Mouse (Mus musculus): ENCODE measurements around the gene Gga2. TPM values are rescaled to one million over a fixed set of nuclear protein-coding genes. Genes with fewer than 3 reads are reported as not detected.

Gga2 gene
- polyA plus RNA-seq, 1 experiment from 2014 or later = 82.4 TPM

GRCm38 (mm10) chr7:121981307-121981871 is 39.6 kb downstream of the Gga2 start, which contains the start of gene Cog7:
Gene Cog7 (minus strand): TSS chr7:121981711.
- Histone ChIP-seq H3K9ac (peak within 1 kb of the TSS; percentile 69), H3K4me1 (peaks cover 5% of the 10 kb centered on the region; the same call in 1 of the 2 replicates), H3K27me3 (replicated peaks) (no peaks in the 10 kb centered on the region), H3K4me3 (peak within 1 kb of the TSS; percentile 76), H3K36me3 (peaks cover 11% of the 10 kb centered on the region), H3K27ac (no peak within 1 kb of the TSS), H3K9me3 (no peaks in the 10 kb centered on the region), H3K4me2 (replicated peaks) (peak within 1 kb of the TSS; percentile 66)
- under 1% methylated on average over 55 of the region's 55 CpGs for WGBS
- ATAC-seq (ENCODE audit: low FRiP score, low read depth) = peak; percentile 84

GRCm38 (mm10) chr7:121975031-121975430 is 46.0 kb downstream of the Gga2 start:
- no peaks in the 10 kb centered on the region for H3K27me3 ChIP-seq (replicated peaks)
- H3K9ac ChIP-seq = no peak overlapping the region
- no peak overlapping the region for H3K27ac ChIP-seq
- no peak overlapping the region for H3K4me2 ChIP-seq (replicated peaks)
- H3K9me3 ChIP-seq = no peaks in the 10 kb centered on the region
- H3K4me3 ChIP-seq = no peak overlapping the region
- peaks cover 28% of the 10 kb centered on the region for H3K36me3 ChIP-seq
- no peak for ATAC-seq (ENCODE audit: low FRiP score, low read depth)
- 51% methylated on average over 4 of the region's 4 CpGs for WGBS
- no peaks in the 10 kb centered on the region for H3K4me1 ChIP-seq

GRCm38 (mm10) chr7:121971698-121972097 is 49.3 kb downstream of the Gga2 start:
- 89% methylated on average over 3 of the region's 3 CpGs for WGBS
- Histone ChIP-seq H3K27me3 (replicated peaks) (no peaks in the 10 kb centered on the region), H3K9me3 (no peaks in the 10 kb centered on the region), H3K27ac (no peak overlapping the region), H3K4me3 (no peak overlapping the region), H3K36me3 (peaks cover 24% of the 10 kb centered on the region), H3K4me1 (no peaks in the 10 kb centered on the region), H3K9ac (no peak overlapping the region), H3K4me2 (replicated peaks) (no peak overlapping the region)
- ATAC-seq (ENCODE audit: low FRiP score, low read depth) = no peak

DNA sequence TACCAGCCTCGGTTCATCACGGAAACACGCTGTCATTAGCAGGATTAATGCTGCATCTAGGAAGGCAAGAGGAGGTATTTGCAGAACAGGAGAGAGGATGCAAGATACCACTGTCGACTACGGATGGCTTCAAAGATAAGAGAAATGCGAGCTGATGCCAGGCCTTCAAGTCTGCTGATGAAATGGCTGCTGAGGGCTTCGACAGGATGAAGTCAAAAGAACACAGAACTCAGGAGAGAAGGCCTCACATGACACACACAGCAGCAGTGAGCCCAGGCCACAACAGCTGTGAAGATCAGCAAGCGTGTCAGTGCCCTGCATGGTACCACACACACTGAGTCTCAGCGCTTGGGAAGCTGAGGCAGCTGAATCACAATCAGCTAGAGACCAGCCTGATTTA is 50.8 kb downstream of the Gga2 start:
- H3K4me3 ChIP-seq = no peak overlapping the region
- no peaks in the 10 kb centered on the region for H3K27me3 ChIP-seq (replicated peaks)
- H3K9ac ChIP-seq = no peak overlapping the region
- WGBS = 93% methylated on average over 9 of the region's 9 CpGs
- H3K27ac ChIP-seq = no peak overlapping the region
- ATAC-seq (ENCODE audit: low FRiP score, low read depth) = no peak
- H3K36me3 ChIP-seq = peaks cover 19% of the 10 kb centered on the region
- no peaks in the 10 kb centered on the region for H3K9me3 ChIP-seq
- no peaks in the 10 kb centered on the region for H3K4me1 ChIP-seq
- no peak overlapping the region for H3K4me2 ChIP-seq (replicated peaks)

GRCm38 (mm10) chr7:121968816-121969215 is 52.2 kb downstream of the Gga2 start:
- H3K36me3 ChIP-seq = peaks cover 19% of the 10 kb centered on the region
- H3K4me2 ChIP-seq (replicated peaks) = no peak overlapping the region
- no peak overlapping the region for H3K4me3 ChIP-seq
- 83% methylated on average over 9 of the region's 9 CpGs for WGBS
- no peaks in the 10 kb centered on the region for H3K9me3 ChIP-seq
- H3K27me3 ChIP-seq (replicated peaks) = no peaks in the 10 kb centered on the region
- ATAC-seq (ENCODE audit: low FRiP score, low read depth) = no peak
- no peaks in the 10 kb centered on the region for H3K4me1 ChIP-seq
- no peak overlapping the region for H3K9ac ChIP-seq
- H3K27ac ChIP-seq = no peak overlapping the region

DNA sequence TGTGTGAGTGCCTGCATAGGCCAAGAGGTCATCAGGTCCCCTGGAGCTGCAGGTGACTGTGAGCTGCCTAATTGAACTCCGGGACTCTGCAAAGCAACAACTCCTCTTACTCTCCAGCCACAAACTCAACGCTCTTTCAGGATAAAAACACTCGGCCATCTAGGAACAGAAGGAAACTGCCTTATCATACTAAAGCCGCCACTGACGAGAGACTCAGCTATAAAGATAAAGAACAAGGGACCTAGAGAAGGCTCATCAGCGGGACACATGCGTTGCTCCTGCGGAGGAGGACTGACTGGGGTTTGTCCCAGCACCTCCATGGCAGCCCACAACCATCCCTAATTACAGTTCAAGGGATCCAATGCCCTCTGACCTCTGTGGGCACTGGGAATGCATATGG is 52.8 kb downstream of the Gga2 start:
- no peak overlapping the region for H3K9ac ChIP-seq
- H3K4me3 ChIP-seq = no peak overlapping the region
- WGBS = 82% methylated on average over 8 of the region's 8 CpGs
- no peaks in the 10 kb centered on the region for H3K4me1 ChIP-seq
- H3K4me2 ChIP-seq (replicated peaks) = no peak overlapping the region
- no peak overlapping the region for H3K27ac ChIP-seq
- ATAC-seq (ENCODE audit: low FRiP score, low read depth) = no peak
- no peaks in the 10 kb centered on the region for H3K9me3 ChIP-seq
- H3K36me3 ChIP-seq = peaks cover 17% of the 10 kb centered on the region
- no peaks in the 10 kb centered on the region for H3K27me3 ChIP-seq (replicated peaks)

DNA sequence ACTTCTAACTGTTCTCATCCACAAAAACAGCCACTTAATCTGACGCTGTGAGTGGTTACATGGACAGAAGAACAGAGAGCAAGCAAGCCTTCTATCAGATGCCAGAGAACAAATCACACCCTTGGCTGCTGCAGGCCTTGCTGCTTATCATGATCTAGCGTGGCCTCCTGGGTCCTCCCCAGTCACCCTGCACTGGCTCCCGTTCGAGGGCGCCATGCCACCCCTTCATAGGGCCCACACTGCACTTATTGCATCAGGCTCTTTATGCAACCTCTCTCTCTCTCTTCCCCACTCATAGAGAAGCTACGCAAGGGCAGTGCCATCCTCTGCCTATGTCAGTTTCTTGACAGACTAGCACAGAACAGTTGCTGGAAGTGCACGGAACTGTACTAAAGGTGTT is 54.9 kb downstream of the Gga2 start:
- H3K36me3 ChIP-seq = peaks cover 25% of the 10 kb centered on the region

DNA sequence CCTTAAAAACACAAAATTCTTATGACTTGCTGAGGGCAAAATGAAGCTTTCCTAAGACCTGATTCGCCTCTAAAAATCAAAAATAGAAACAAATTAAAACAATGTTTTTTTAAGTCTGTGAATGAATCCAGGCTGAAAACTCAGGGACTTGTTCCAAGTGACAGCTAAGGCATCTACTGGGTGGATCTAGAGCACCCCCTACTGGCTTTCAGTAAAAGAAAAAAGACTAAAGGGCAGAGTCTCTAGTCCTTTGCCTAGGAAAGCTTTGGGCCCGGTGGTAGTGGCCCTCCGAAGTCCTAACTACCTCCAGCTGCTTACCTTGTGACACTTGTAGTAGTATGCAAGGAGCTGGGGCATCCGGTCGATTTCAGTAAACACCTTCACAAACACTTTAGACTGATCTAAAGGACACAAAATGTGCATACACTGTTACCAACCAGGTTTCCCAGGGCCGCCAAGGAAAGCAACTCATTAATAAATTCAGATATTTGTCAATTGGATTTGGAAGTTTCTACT is 57.1 kb downstream of the Gga2 start:
- Histone ChIP-seq H3K36me3 (peaks cover 10% of the 10 kb centered on the region; the same call in 1 of the 2 replicates), H3K9me3 (no peaks in the 10 kb centered on the region), H3K27me3 (replicated peaks) (no peaks in the 10 kb centered on the region), H3K4me3 (no peak overlapping the region), H3K9ac (no peak overlapping the region), H3K4me2 (replicated peaks) (no peak overlapping the region), H3K4me1 (no peaks in the 10 kb centered on the region), H3K27ac (no peak overlapping the region)
- 63% methylated on average over 6 of the region's 6 CpGs for WGBS
- ATAC-seq (ENCODE audit: low FRiP score, low read depth) = no peak

More for the DNA sequence above, 54.9 kb downstream of the Gga2 start:
- Histone ChIP-seq H3K4me1 (no peaks in the 10 kb centered on the region), H3K9ac (no peak overlapping the region), H3K9me3 (no peaks in the 10 kb centered on the region), H3K27ac (no peak overlapping the region), H3K27me3 (replicated peaks) (no peaks in the 10 kb centered on the region), H3K4me2 (replicated peaks) (no peak overlapping the region), H3K4me3 (no peak overlapping the region)
- WGBS = 94% methylated on average over 7 of the region's 7 CpGs
- ATAC-seq (ENCODE audit: low FRiP score, low read depth) = no peak

GRCm38 (mm10) chr7:121962571-121962959 is 58.5 kb downstream of the Gga2 start:
- Histone ChIP-seq H3K36me3 (peaks cover 10% of the 10 kb centered on the region; the same call in 1 of the 2 replicates), H3K27me3 (replicated peaks) (no peaks in the 10 kb centered on the region), H3K9ac (no peak overlapping the region), H3K4me3 (no peak overlapping the region), H3K27ac (no peak overlapping the region), H3K4me2 (replicated peaks) (no peak overlapping the region), H3K9me3 (no peaks in the 10 kb centered on the region), H3K4me1 (no peaks in the 10 kb centered on the region)
- ATAC-seq (ENCODE audit: low FRiP score, low read depth) = no peak
- WGBS = 87% methylated on average over 3 of the region's 3 CpGs

DNA sequence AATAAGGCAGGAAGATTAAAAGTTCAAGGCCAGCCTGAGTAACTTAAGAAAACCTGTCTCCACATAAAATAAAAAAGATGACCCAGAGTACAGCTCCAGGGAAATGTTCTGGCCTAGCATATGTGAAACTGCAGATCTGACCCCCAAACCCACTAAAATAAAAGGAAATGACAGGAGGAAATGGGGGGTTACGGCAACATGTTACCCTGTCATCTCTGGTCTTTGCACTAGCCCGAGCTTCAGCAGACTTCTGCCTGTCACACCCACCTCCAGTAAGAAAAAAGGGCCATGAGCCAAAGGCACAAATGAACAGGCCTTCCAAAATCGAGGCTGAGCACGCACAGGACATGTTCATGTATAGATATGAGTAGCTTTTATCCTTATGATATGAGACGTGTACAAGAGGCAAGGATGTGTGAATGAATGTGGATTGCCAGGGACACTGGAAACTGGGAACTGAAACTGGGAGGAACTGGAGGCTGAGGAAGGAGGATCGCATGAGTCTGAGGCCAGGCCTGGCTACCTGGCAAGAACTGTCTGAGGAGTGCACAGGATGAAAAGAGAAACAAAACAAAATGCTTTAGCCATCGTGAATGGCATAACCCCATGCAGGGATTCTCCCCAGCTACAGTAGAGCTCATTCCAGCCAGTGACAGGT is 59.0 kb downstream of the Gga2 start:
- H3K27me3 ChIP-seq (replicated peaks) = no peaks in the 10 kb centered on the region
- no peak overlapping the region for H3K27ac ChIP-seq
- no peaks in the 10 kb centered on the region for H3K9me3 ChIP-seq
- H3K4me3 ChIP-seq = no peak overlapping the region
- ATAC-seq (ENCODE audit: low FRiP score, low read depth) = no peak
- H3K4me1 ChIP-seq = no peaks in the 10 kb centered on the region
- H3K4me2 ChIP-seq (replicated peaks) = no peak overlapping the region
- H3K36me3 ChIP-seq = peaks cover 10% of the 10 kb centered on the region; the same call in 1 of the 2 replicates
- WGBS = 87% methylated on average over 7 of the region's 7 CpGs
- H3K9ac ChIP-seq = no peak overlapping the region

- no peak overlapping the region for H3K4me2 ChIP-seq (replicated peaks)
- H3K4me1 ChIP-seq = no peaks in the 10 kb centered on the region
- H3K27ac ChIP-seq = no peak overlapping the region
- WGBS = 62% methylated on average over 12 of the region's 12 CpGs
- H3K9me3 ChIP-seq = no peaks in the 10 kb centered on the region
- H3K27me3 ChIP-seq (replicated peaks) = no peaks in the 10 kb centered on the region
- H3K36me3 ChIP-seq = peaks cover 18% of the 10 kb centered on the region
- H3K4me3 ChIP-seq = no peak overlapping the region
- ATAC-seq (ENCODE audit: low FRiP score, low read depth) = no peak
- H3K9ac ChIP-seq = no peak overlapping the region
Observed at GRCm38 (mm10) chr7:121955802-121956201, 65.2 kb downstream of the Gga2 start.

DNA sequence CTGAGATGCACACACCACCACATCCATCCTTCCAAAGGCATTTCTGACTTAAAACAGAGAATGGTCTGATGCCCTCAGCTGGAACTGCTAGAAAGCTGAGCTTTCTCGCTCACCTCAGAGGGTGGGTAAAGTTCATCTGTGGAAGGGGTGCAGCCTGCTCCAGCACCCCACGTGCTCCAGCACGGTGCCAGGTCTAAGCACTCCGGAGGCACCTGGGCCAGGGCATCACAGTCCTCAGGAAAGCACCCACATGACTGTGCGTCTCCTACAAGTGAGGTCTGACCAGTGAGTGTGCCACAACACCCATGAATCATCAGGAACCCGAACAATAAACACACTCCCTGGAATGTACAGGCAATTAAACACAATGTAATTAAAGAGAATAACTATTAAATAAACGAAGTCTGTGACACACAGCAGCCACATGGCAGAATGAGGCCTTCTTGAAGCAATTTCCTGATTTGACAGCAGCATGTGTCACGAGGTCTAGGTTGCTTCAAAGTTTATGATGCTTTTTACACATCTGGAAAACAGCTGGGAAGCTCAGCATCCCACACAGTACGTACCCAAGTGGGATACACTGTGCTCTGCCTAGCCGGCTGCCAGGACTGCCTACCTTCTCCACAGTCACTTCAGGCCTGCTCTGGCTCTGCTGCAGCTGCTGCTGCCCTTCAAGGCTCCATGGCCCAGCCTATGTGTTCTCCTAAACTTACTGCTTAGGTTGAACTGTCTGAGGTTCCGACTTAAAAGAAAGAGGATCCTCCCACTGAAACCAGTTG is 65.9 kb downstream of the Gga2 start:
- Histone ChIP-seq H3K36me3 (peaks cover 23% of the 10 kb centered on the region), H3K4me3 (no peak overlapping the region), H3K9ac (no peak overlapping the region), H3K9me3 (no peaks in the 10 kb centered on the region), H3K27me3 (replicated peaks) (no peaks in the 10 kb centered on the region), H3K4me1 (no peaks in the 10 kb centered on the region), H3K4me2 (replicated peaks) (no peak overlapping the region), H3K27ac (no peak overlapping the region)
- 80% methylated on average over 11 of the region's 11 CpGs for WGBS
- ATAC-seq (ENCODE audit: low FRiP score, low read depth) = no peak

Measured in neural tube, embryonic 12.5 days (tissue).